ENCODE assay signal across 8 mouse cellular contexts in genomic region chr3:58415884-58416725, GRCm38 (mm10). TPM values are rescaled to one million over a fixed set of nuclear protein-coding genes. Genes with fewer than 3 reads are reported as not detected.
DNase-seq lines count a peak whose midpoint lies in the region; ATAC-seq lines count a peak whose summit lies in the region.

No protein-coding gene starts in this region.

- WGBS in heart, embryonic 14.5 days: under 1% methylated on average over 84 of the region's 85 CpGs
- under 1% methylated on average over 85 of the region's 85 CpGs for WGBS in liver, embryonic 15.5 days (ENCODE audit: insufficient replicate concordance)
- under 1% methylated on average over 81 of the region's 85 CpGs for WGBS in neural tube, embryonic 11.5 days
- WGBS in stomach, embryonic 16.5 days: 0% methylated on average over 83 of the region's 85 CpGs

- H3K9me3 ChIP-seq in heart, embryonic 14.5 days (ENCODE audit: control insufficient read depth, low read length): no peaks in the 10 kb centered on the region
- H3K9me3 ChIP-seq in liver, embryonic 15.5 days (replicated peaks): no peaks in the 10 kb centered on the region
- H3K9me3 ChIP-seq in neural tube, embryonic 11.5 days (ENCODE audit: control insufficient read depth, low read length): no peaks in the 10 kb centered on the region
- no peaks in the 10 kb centered on the region for H3K9me3 ChIP-seq in stomach, embryonic 16.5 days (replicated peaks; ENCODE audit: control insufficient read depth, low read length)

- H3K4me1 ChIP-seq in brown adipose tissue, adult 24 weeks (ENCODE audit: control insufficient read depth, insufficient read depth, insufficient read length, low read length): no peaks in the 10 kb centered on the region; the same call in 1 of the 2 replicates
- H3K4me1 ChIP-seq in heart, embryonic 14.5 days (ENCODE audit: control insufficient read depth in 2 of 2, insufficient read depth in 2 of 2, low read length in 2 of 2): 0 out of 4 replicates have a peak, but pooled peaks cover 0 to 4% of the 10 kb centered on the region in 2 experiments
- H3K4me1 ChIP-seq in liver, embryonic 15.5 days (replicated peaks): peaks cover 18% of the 10 kb centered on the region
- peaks cover 8% of the 10 kb centered on the region; the same call in 1 of the 2 replicates for H3K4me1 ChIP-seq in neural tube, embryonic 11.5 days (ENCODE audit: control insufficient read depth, insufficient read depth, low read length)
- 0 out of 2 replicates have a peak, but pooled peaks cover 4% of the 10 kb centered on the region for H3K4me1 ChIP-seq in stomach, embryonic 16.5 days (ENCODE audit: control insufficient read depth, insufficient read depth, low read length)

- peak overlapping the region; percentile 99 for H3K9ac ChIP-seq in heart, embryonic 14.5 days (ENCODE audit: low read length)
- peak overlapping the region; percentile 98 for H3K9ac ChIP-seq in liver, embryonic 15.5 days
- peak overlapping the region; percentile 93 for H3K9ac ChIP-seq in neural tube, embryonic 11.5 days (ENCODE audit: low read length)
- H3K9ac ChIP-seq in stomach, embryonic 16.5 days (ENCODE audit: low read length): peak overlapping the region; percentile 91

- peaks cover 12% of the 10 kb centered on the region for H3K36me3 ChIP-seq in heart, embryonic 14.5 days (ENCODE audit: control insufficient read depth, insufficient read depth, low read length)
- 0 out of 2 replicates have a peak, but pooled peaks cover 3% of the 10 kb centered on the region for H3K36me3 ChIP-seq in liver, embryonic 15.5 days (replicated peaks)
- no peaks in the 10 kb centered on the region for H3K36me3 ChIP-seq in neural tube, embryonic 11.5 days (ENCODE audit: control insufficient read depth, insufficient read depth, low read length)
- H3K36me3 ChIP-seq in stomach, embryonic 16.5 days (ENCODE audit: control insufficient read depth, insufficient read depth, low read length): 0 out of 2 replicates have a peak, but pooled peaks cover 4% of the 10 kb centered on the region

- DNase-seq in CD4-positive, CD25-positive, alpha-beta regulatory T cell, adult 2 months (ENCODE audit: low read depth, low spot score): peak; percentile 85
- peak; percentile 83 for DNase-seq in kidney, postnatal 14 days
- peak; percentile 88 for DNase-seq in neural tube, embryonic 11.5 days (ENCODE audit: low spot score)

- H3K4me3 ChIP-seq in brown adipose tissue, adult 24 weeks (ENCODE audit: insufficient read depth, low read depth, low read length): peak overlapping the region; percentile 99
- H3K4me3 ChIP-seq in heart, embryonic 14.5 days (ENCODE audit: control insufficient read depth in 1 of 2, insufficient read depth in 1 of 2, low read depth in 1 of 2, low read length in 2 of 2): peak overlapping the region; percentile 58 to 76
- H3K4me3 ChIP-seq in liver, embryonic 15.5 days (replicated peaks): peak overlapping the region; percentile 97
- peak overlapping the region; percentile 98 for H3K4me3 ChIP-seq in neural tube, embryonic 11.5 days (ENCODE audit: low read depth, low read length)
- peak overlapping the region; percentile 84 for H3K4me3 ChIP-seq in stomach, embryonic 16.5 days (replicated peaks; ENCODE audit: low read length)

- H3K27me3 ChIP-seq in heart, embryonic 14.5 days (ENCODE audit: control insufficient read depth, insufficient read depth, low read length): no peaks in the 10 kb centered on the region
- no peaks in the 10 kb centered on the region for H3K27me3 ChIP-seq in liver, embryonic 15.5 days
- H3K27me3 ChIP-seq in neural tube, embryonic 11.5 days (ENCODE audit: control insufficient read depth, insufficient read depth, low read length): no peaks in the 10 kb centered on the region
- H3K27me3 ChIP-seq in stomach, embryonic 16.5 days (ENCODE audit: control insufficient read depth, insufficient read depth, low read length): no peaks in the 10 kb centered on the region

- peak overlapping the region; percentile 83 for H3K27ac ChIP-seq in brown adipose tissue, adult 24 weeks (replicated peaks; ENCODE audit: low read depth, low read length)
- H3K27ac ChIP-seq in heart, embryonic 14.5 days (replicated peaks in 1 of 2; ENCODE audit: control insufficient read depth in 1 of 2, insufficient read depth in 1 of 2, low read depth in 2 of 2, low read length in 2 of 2): peak overlapping the region; percentile 99 to 100
- peak overlapping the region; percentile 98 for H3K27ac ChIP-seq in liver, embryonic 15.5 days (replicated peaks)
- peak overlapping the region; percentile 98 for H3K27ac ChIP-seq in neural tube, embryonic 11.5 days (ENCODE audit: low read depth, low read length)
- peak overlapping the region; percentile 100 for H3K27ac ChIP-seq in stomach, embryonic 16.5 days (ENCODE audit: low read length)

- peak; percentile 79 for ATAC-seq in erythroid progenitor cell, adult 5-6 weeks (replicated peaks; ENCODE audit: low FRiP score, poor library complexity, severe bottlenecking)
- peak; percentile 68 for ATAC-seq in heart, embryonic 14.5 days (ENCODE audit: insufficient number of reproducible peaks, insufficient read depth, low FRiP score, low read depth)
- peak; percentile 75 for ATAC-seq in liver, embryonic 15.5 days (ENCODE audit: insufficient read depth)
- ATAC-seq in neural tube, embryonic 11.5 days (ENCODE audit: insufficient read depth, low FRiP score, low TSS enrichment): peak; percentile 75
- ATAC-seq in stomach, embryonic 16.5 days (ENCODE audit: insufficient read depth, low FRiP score): peak; percentile 72

- peak overlapping the region; percentile 88 for H3K4me2 ChIP-seq in heart, embryonic 14.5 days (ENCODE audit: low read length)
- peak overlapping the region; percentile 97 for H3K4me2 ChIP-seq in liver, embryonic 15.5 days
- peak overlapping the region; percentile 98 for H3K4me2 ChIP-seq in neural tube, embryonic 11.5 days (ENCODE audit: low read depth)
- H3K4me2 ChIP-seq in stomach, embryonic 16.5 days (ENCODE audit: low read depth, low read length): peak overlapping the region; percentile 96

RNA-seq across cellular contexts. Expression of gene Tsc22d2, which starts 1.6 kb away (rescaled TPM):
- 11.3 and 12.0 TPM in 2 replicates for polyA plus RNA-seq in brown adipose tissue, adult 24 weeks (2012; ENCODE audit: insufficient read depth, insufficient read length, missing spikeins)
- 11.9 and 16.8 TPM in 2 replicates for total RNA-seq in erythroid progenitor cell, adult 5-6 weeks (2015; ENCODE audit: low replicate concordance)
- total RNA-seq in erythroid progenitor cell, adult 5-6 weeks (2017; ENCODE audit: low replicate concordance): 18.2 and 27.2 TPM in 2 replicates
- 20.9 and 25.3 TPM in 2 replicates for polyA plus RNA-seq in heart, embryonic 14.5 days (2014; fragmentation: Nextera tagmentation; extraction: Ambion mirVana)
- 3.8 and 5.0 TPM in 2 replicates for polyA plus RNA-seq in liver, embryonic 15.5 days (2015; fragmentation: Nextera tagmentation; extraction: Ambion mirVana)
- polyA plus RNA-seq in neural tube, embryonic 11.5 days (2014; fragmentation: Nextera tagmentation; extraction: Ambion mirVana): 12.1 and 13.6 TPM in 2 replicates
- polyA plus RNA-seq in stomach, embryonic 16.5 days (2015; fragmentation: Nextera tagmentation; extraction: Ambion mirVana): 4.8 and 5.9 TPM in 2 replicates

Comparison
In these comparisons a context has a peak if more than half of its experiments do, and no peak if none do; other contexts are left out.
1. Peak in every context shown above with its lines: DNase-seq, ATAC-seq, H3K4me3 ChIP-seq and H3K27ac ChIP-seq.